Mouse (Mus musculus) heart, embryonic 12.5 days (tissue): ENCODE measurements around the gene Gen1. TPM values are rescaled to one million over a fixed set of nuclear protein-coding genes. Genes with fewer than 3 reads are reported as not detected.

Experiments
- microRNA-seq: library from miRNA; unstranded; fragments of <30 nt; microRNA quantifications from one replicate; pipeline ENCODE4, GENCODE M21; 2017
- polyA plus RNA-seq: library from polyadenylated mRNA; unstranded; fragments of >200 nt; fragmentation: Nextera tagmentation; extraction: Ambion mirVana; gene quantifications from 2 replicates; pipeline ENCODE4 v1.2.1, GENCODE M21; 2016

The Gen1 gene
- polyA plus RNA-seq, 1 experiment from 2014 or later, result 8.3 TPM

Small RNA genes lying within 50 kb of the gene (microRNA-seq; reads per million reads assigned to microRNA genes)
- gene Mir7675, result not detected

Other genes starting within 250 kb of the Gen1 start
- gene Kcns3, start 114.7 kb downstream of the Gen1 start, polyA plus RNA-seq, result 0.08 and 0.38 TPM in 2 replicates
- not detected in 2 replicates for gene Msgn1, start 56.8 kb downstream of the Gen1 start, polyA plus RNA-seq
- 124 and 125 TPM in 2 replicates for gene Smc6, start 85 bp upstream of the Gen1 start, polyA plus RNA-seq
- 9.9 and 12.0 TPM in 2 replicates for gene Vsnl1, start 170.8 kb upstream of the Gen1 start, polyA plus RNA-seq
- 0.32 and 0.53 TPM in 2 replicates for gene Rad51ap2, start 190.3 kb upstream of the Gen1 start, polyA plus RNA-seq